Mouse (Mus musculus) B cell, adult 67 days (primary cell): ENCODE measurements around the gene Map7d3. TPM values are rescaled to one million over a fixed set of nuclear protein-coding genes. Genes with fewer than 3 reads are reported as not detected.

Source experiments
- total RNA-seq, 2 experiments: library from RNA; stranded (reverse); gene quantifications; 4 replicates each; pipeline ENCODE4 v1.2.4; 2023

Gene Map7d3
- total RNA-seq = under 1 TPM; 0.55 to 0.62 TPM

DNA sequence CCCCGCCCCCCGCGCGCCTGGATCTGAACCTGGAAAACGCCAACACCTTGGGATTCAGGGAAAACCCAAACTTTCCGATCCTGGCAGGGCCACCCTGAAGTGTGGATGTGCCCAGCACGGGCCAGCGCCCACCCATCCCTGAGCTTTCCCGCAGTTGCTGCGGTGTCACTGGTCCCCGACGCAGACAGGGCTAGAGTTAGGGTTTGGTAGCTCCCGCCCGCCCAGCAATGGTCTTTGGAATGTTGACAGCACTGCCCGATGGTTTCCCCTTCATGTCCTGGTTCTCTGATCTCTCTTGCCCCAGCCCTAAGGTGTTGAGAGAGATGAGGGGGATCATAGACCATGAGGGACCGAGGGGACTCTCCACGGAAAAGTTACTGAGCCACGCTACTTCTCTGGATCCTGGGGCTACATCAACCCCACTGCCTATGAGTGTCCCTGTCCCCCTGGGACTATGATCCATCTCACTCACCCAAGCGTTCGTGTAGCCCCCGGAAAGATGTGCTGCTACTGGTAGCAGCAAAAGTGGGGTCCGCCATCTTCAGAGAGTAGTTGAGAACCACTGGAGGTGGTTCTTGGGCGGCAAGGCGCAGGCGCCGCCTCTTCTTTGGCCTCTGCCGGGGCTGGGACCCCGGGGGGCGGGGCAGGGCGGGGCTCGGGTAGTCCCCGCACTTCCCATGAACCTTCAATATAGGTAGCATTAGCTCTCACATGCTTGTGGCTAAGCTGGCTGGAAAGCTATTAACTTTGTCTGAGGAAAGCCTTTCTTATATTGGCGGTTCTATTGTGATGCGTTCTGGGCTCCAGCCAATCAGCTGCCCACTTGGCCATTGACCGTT, at the start of gene Map7d3:
Gene Map7d3 (minus strand): TSS at position 562 of the 839 bp plus-strand sequence.

GRCm38 (mm10) chrX:56869863-56870262, 47.7 kb upstream of the Map7d3 start, which contains the start of gene Adgrg4:
Gene Adgrg4 (plus strand): TSS chrX:56870163.

Other genes starting within 250 kb of the Map7d3 start
- 10 to 100 TPM; 11.6 to 12.3 TPM for gene Mmgt1, start 224.3 kb downstream of the Map7d3 start, total RNA-seq
- gene Slc9a6, start 212.6 kb downstream of the Map7d3 start, total RNA-seq = 10 to 100 TPM in 1 of 2 experiments, 1 to 10 TPM in 1; 9.6 to 14.0 TPM
- gene Fhl1, start 90.5 kb downstream of the Map7d3 start, total RNA-seq = not detected
- not detected for gene Adgrg4, start 47.8 kb upstream of the Map7d3 start, total RNA-seq
- gene Brs3, start 220.7 kb upstream of the Map7d3 start, total RNA-seq = not detected
- gene Htatsf1, start 231.3 kb upstream of the Map7d3 start, total RNA-seq = 10 to 100 TPM; 34.8 to 44.7 TPM